Mouse (Mus musculus): ENCODE measurements at regions not wholly inside any gene's neighbourhood (a gene's known extent, or its start where the extent isn't known, plus 50 kb on each side); places are given as distances from the start of the nearest gene placed in this dataset.

- TF ChIP-seq EP300 (IDR thresholded peaks at IDR 0.05; ENCODE audit: low read depth) (no peak), CTCF (IDR thresholded peaks at IDR 0.05; ENCODE audit: low read depth) (no peak)
Observed at GRCm38 (mm10) chr14:73915990-73916389, 255.0 kb downstream of the Gm21750 start.
